In genomic region chr3:51842140-51842539, GRCm38 (mm10) we compare ENCODE assay signal across 18 mouse cellular contexts.
DNase-seq lines count a peak whose midpoint lies in the region; ATAC-seq lines count a peak whose summit lies in the region.
"Had no signal": no experiment of that assay in that cellular context is flagged by ENCODE, and none has a peak within 500 bp of the region (broad histone marks: within the 10 kb centered on the region; RNA-seq: fewer than 3 reads in every experiment).

No protein-coding gene starts in this region.

- DNase-seq in frontal cortex, postnatal 36 days (ENCODE audit: low spot score in 2 of 2) = peak; percentile 5 to 12
- DNase-seq in frontal cortex, postnatal 10 days (ENCODE audit: low spot score in 2 of 2) = no peak
- DNase-seq in midbrain, embryonic 11.5 days (ENCODE audit: low spot score, missing footprints) = no peak
- peak; percentile 75 for DNase-seq in fat pad, adult 2 months (ENCODE audit: extremely low read depth, low read depth, low spot score)
- DNase-seq in left cerebral cortex, postnatal 4 days = no peak
- no peak for DNase-seq in cerebellum, postnatal 36 days
- DNase-seq: B cell, adult 2 months; cerebellum, postnatal 14 days; kidney, adult 8-10 months; lung, postnatal 4 days; right cerebral cortex, postnatal 25 days; thymus, postnatal 14 days had no signal

- H3K4me1 ChIP-seq in midbrain, embryonic 13.5 days (replicated peaks) = peaks cover 13% of the 10 kb centered on the region
- no peaks in the 10 kb centered on the region for H3K4me1 ChIP-seq in midbrain, embryonic 11.5 days (ENCODE audit: control insufficient read depth, insufficient read depth, low read length)
- H3K4me1 ChIP-seq in stomach, embryonic 16.5 days (ENCODE audit: control insufficient read depth, insufficient read depth, low read length) = peaks cover 7% of the 10 kb centered on the region; the same call in 1 of the 2 replicates
- H3K4me1 ChIP-seq: liver, embryonic 15.5 days had no signal

- no peaks in the 10 kb centered on the region for H3K9me3 ChIP-seq in midbrain, embryonic 13.5 days
- H3K9me3 ChIP-seq in midbrain, embryonic 11.5 days (ENCODE audit: control insufficient read depth, low read length) = no peaks in the 10 kb centered on the region
- no peaks in the 10 kb centered on the region for H3K9me3 ChIP-seq in stomach, embryonic 16.5 days (replicated peaks; ENCODE audit: control insufficient read depth, low read length)
- H3K9me3 ChIP-seq: limb, embryonic 12.5 days; liver, embryonic 15.5 days; midbrain, embryonic 12.5 days had no signal

- no peak overlapping the region for H3K9ac ChIP-seq in midbrain, embryonic 13.5 days (replicated peaks)
- no peak overlapping the region for H3K9ac ChIP-seq in midbrain, embryonic 11.5 days (ENCODE audit: low read length)
- H3K9ac ChIP-seq in stomach, embryonic 16.5 days (ENCODE audit: low read length) = no peak overlapping the region
- H3K9ac ChIP-seq: limb, embryonic 12.5 days; liver, embryonic 15.5 days; midbrain, embryonic 12.5 days had no signal

- H3K4me3 ChIP-seq in midbrain, embryonic 13.5 days (replicated peaks) = no peak overlapping the region
- H3K4me3 ChIP-seq in midbrain, embryonic 11.5 days (ENCODE audit: low read depth, low read length) = no peak overlapping the region
- no peak overlapping the region for H3K4me3 ChIP-seq in stomach, embryonic 16.5 days (replicated peaks; ENCODE audit: low read length)
- H3K4me3 ChIP-seq: limb, embryonic 12.5 days; liver, embryonic 15.5 days; midbrain, embryonic 12.5 days had no signal

- no peak overlapping the region for H3K4me2 ChIP-seq in midbrain, embryonic 13.5 days (replicated peaks)
- no peak overlapping the region for H3K4me2 ChIP-seq in midbrain, embryonic 11.5 days
- no peak overlapping the region for H3K4me2 ChIP-seq in stomach, embryonic 16.5 days (ENCODE audit: low read depth, low read length)
- H3K4me2 ChIP-seq: limb, embryonic 12.5 days; liver, embryonic 15.5 days; midbrain, embryonic 12.5 days had no signal

- no peak overlapping the region for H3K27ac ChIP-seq in midbrain, embryonic 13.5 days
- H3K27ac ChIP-seq in midbrain, embryonic 11.5 days (ENCODE audit: low read depth, low read length) = no peak overlapping the region
- H3K27ac ChIP-seq in stomach, embryonic 16.5 days (ENCODE audit: low read length) = peak overlapping the region; percentile 46
- H3K27ac ChIP-seq: limb, embryonic 12.5 days; liver, embryonic 15.5 days; midbrain, embryonic 12.5 days had no signal

- 83% methylated on average over 12 of the region's 12 CpGs for WGBS in midbrain, embryonic 13.5 days
- WGBS in midbrain, embryonic 11.5 days = 88% methylated on average over 12 of the region's 12 CpGs
- WGBS in stomach, embryonic 16.5 days = 79% methylated on average over 12 of the region's 12 CpGs

- peak; percentile 29; the same call in 1 of the 2 replicates for ATAC-seq in midbrain, embryonic 13.5 days
- ATAC-seq in midbrain, embryonic 11.5 days (ENCODE audit: low FRiP score) = no peak
- ATAC-seq in stomach, embryonic 16.5 days (ENCODE audit: insufficient read depth, low FRiP score) = 0 out of 2 replicates have a peak, but pooled peaks have one; percentile 41
- ATAC-seq: Patski had no signal

- no peaks in the 10 kb centered on the region for H3K27me3 ChIP-seq in midbrain, embryonic 13.5 days
- no peaks in the 10 kb centered on the region for H3K27me3 ChIP-seq in midbrain, embryonic 11.5 days (ENCODE audit: control insufficient read depth, insufficient read depth, low read length)
- H3K27me3 ChIP-seq in stomach, embryonic 16.5 days (ENCODE audit: control insufficient read depth, insufficient read depth, low read length) = no peaks in the 10 kb centered on the region
- H3K27me3 ChIP-seq: limb, embryonic 12.5 days; liver, embryonic 15.5 days; midbrain, embryonic 12.5 days; Patski had no signal

- intact Hi-C loops in left cerebral cortex, postnatal 4 days (cut with DNase I) = no loop called here

- no peaks in the 10 kb centered on the region for H3K36me3 ChIP-seq in midbrain, embryonic 13.5 days
- no peaks in the 10 kb centered on the region for H3K36me3 ChIP-seq in midbrain, embryonic 11.5 days (ENCODE audit: control insufficient read depth, insufficient read depth, low read length)
- no peaks in the 10 kb centered on the region for H3K36me3 ChIP-seq in stomach, embryonic 16.5 days (ENCODE audit: control insufficient read depth, insufficient read depth, low read length)
- H3K36me3 ChIP-seq: limb, embryonic 12.5 days; liver, embryonic 15.5 days; midbrain, embryonic 12.5 days had no signal

Comparison
In these comparisons a context has a peak if more than half of its experiments do, and no peak if none do; other contexts are left out.
1. DNase-seq: peak in frontal cortex, postnatal 36 days (2 of 2) and fat pad, adult 2 months (single experiment); none in frontal cortex, postnatal 10 days (0 of 2), midbrain, embryonic 11.5 days (single experiment), left cerebral cortex, postnatal 4 days (single experiment) and cerebellum, postnatal 36 days (0 of 2).